Mouse (Mus musculus) right cerebral cortex, postnatal 10 days (tissue): Measurements from ENCODE around the gene Gm4767.
A peak's percentile ranks its signal among the peaks of the same experiment; 100 is the strongest.
"Not testable (repeated sequence)": the region's sequence is repeated elsewhere in the genome, so short reads cannot be mapped to it uniquely, and the experiment has no call there.

Source experiments
- DNase-seq, 2 experiments: peaks; one replicate each; pipeline ENCODE4 v3.0.0; 2021; ENCODE audit warnings: low spot score in 2 of 2

The Gm4767 gene

GRCm38 (mm10) chr10:81811899-81812298, at the start of gene Gm4767:
Gene Gm4767, plus strand, starts transcription at chr10:81812186.
- DNase-seq, result peak; percentile 14 to 20

- not testable (repeated sequence) for DNase-seq
Observed at GRCm38 (mm10) chr10:81770506-81771403, 41.2 kb upstream of the Gm4767 start, which contains the start of gene Gm3055. Gene Gm3055, minus strand, starts transcription at chr10:81771161.

- DNase-seq, result not testable (repeated sequence)
Observed at GRCm38 (mm10) chr10:81771404-81771777, 40.6 kb upstream of the Gm4767 start.

GRCm38 (mm10) chr10:81846219-81846618, 34.2 kb downstream of the Gm4767 start:
- DNase-seq, result not testable (repeated sequence)

GRCm38 (mm10) chr10:81863409-81864407, 51.7 kb downstream of the Gm4767 start, which contains the start of gene Gm32687:
Gene Gm32687, plus strand, starts transcription at chr10:81863934.
- DNase-seq, result peak in 1 of 2 experiments; percentile 19
